Mouse (Mus musculus) erythroblast, embryonic 14.5 days (primary cell): Measurements from ENCODE around the gene Qk.

Experiments used
- GATA1 ChIP-seq: IDR thresholded peaks from 2 replicates; pipeline ENCODE4 v1.6.1; 2012; ENCODE audit warnings: low read length, inconsistent platforms, mixed read lengths
- TAL1 ChIP-seq: IDR thresholded peaks from 3 replicates; pipeline ENCODE4 v1.6.1; 2012; ENCODE audit warnings: low read length, inconsistent platforms, mixed read lengths

DNA sequence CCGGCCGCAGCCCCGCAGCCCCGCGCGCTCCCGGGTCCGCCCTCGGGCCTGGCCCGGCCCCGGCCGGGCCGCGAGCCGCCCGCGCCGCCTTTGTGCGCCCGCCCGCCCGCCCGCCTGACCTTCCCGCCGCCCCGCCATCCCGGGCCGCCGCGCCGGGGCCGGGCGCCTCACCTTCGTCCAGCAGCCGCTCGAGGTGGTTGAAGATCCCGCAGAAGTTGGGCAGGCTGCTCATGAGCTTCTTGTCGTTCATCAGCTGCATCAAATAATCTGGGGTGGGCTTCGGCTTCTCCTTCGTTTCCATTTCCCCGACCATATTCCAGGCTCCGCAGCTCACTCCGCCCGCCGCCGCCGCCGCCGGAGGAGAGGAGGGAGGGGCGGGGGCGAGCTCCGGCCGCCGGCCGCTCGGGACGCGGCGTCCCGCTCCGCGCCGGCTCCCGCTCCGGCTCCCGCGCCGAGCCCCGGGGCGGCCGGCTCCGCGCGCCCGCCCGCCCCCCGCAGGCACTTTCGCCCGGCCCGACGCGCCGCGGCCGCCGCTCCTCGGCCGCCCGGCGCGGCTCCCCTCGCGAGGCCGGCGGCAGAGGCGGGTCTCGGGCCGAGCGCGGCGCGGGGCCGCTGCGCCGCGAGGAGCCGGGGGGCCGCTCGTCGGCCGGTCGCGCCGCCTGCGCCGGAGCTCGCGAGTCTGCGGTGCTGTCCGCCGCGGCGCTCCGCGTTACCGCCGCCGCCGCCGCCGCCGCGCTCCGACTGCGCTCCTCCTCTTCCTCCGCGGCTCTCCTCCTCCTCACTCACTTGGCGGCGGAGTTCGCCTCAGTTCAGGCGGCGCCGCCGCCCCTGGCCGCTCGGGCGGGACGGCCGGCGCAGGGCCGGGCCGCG is 858 bp downstream of the Qk start:
- TF ChIP-seq TAL1 (no peak), GATA1 (no peak)
